Mouse (Mus musculus) neural tube, embryonic 11.5 days (tissue): Measurements from ENCODE around the gene Dusp14. TPM values are rescaled to one million over a fixed set of nuclear protein-coding genes. Genes with fewer than 3 reads are reported as not detected.

ENCODE experiments used
- ATAC-seq: fragments of 200-750 bp; cut with Nextera tagmentation; 2 replicates; pipeline ENCODE4 v1.8.0; 2017; ENCODE audit warnings: moderate number of reproducible peaks, mild to moderate bottlenecking, moderate TSS enrichment, moderate library complexity; ENCODE audit not compliant: insufficient read depth, low FRiP score, low TSS enrichment
- DNase-seq: peaks from one replicate; pipeline ENCODE4 v3.0.0-alpha.2; 2015; ENCODE audit warnings: low spot score
- H3K27ac ChIP-seq: fragments of 300-500 bp; sonication (generic); 2 replicates; pipeline ENCODE4 v1.5.1; 2014; ENCODE audit warnings: low read depth, mild to moderate bottlenecking, low read length
- H3K27me3 ChIP-seq: fragments of 300-500 bp; sonication (generic); 2 replicates; pipeline ENCODE4 v1.6.1; 2014; ENCODE audit warnings: mild to moderate bottlenecking, low read length, mixed read lengths; ENCODE audit not compliant: control insufficient read depth, insufficient read depth
- H3K36me3 ChIP-seq: fragments of 300-500 bp; sonication (generic); 2 replicates; pipeline ENCODE4 v1.6.1; 2014; ENCODE audit warnings: mild to moderate bottlenecking, low read length, moderate library complexity, mixed read lengths; ENCODE audit not compliant: control insufficient read depth, insufficient read depth
- H3K4me1 ChIP-seq: fragments of 300-500 bp; sonication (generic); 2 replicates; pipeline ENCODE4 v1.6.1; 2014; ENCODE audit warnings: low read length, mixed read lengths; ENCODE audit not compliant: control insufficient read depth, insufficient read depth
- H3K4me2 ChIP-seq: fragments of 300-500 bp; sonication (generic); 2 replicates; pipeline ENCODE4 v1.6.1; 2014; ENCODE audit warnings: low read depth, mild to moderate bottlenecking, moderate library complexity
- H3K4me3 ChIP-seq: fragments of 300-500 bp; sonication (generic); 2 replicates; pipeline ENCODE4 v1.5.1; 2014; ENCODE audit warnings: low read depth, low read length
- H3K9ac ChIP-seq: fragments of 300-500 bp; sonication (generic); 2 replicates; pipeline ENCODE4 v1.6.1; 2014; ENCODE audit warnings: mild to moderate bottlenecking, low read length
- H3K9me3 ChIP-seq: fragments of 300-500 bp; sonication (generic); 2 replicates; pipeline ENCODE4 v1.6.1; 2016; ENCODE audit warnings: low read length; ENCODE audit not compliant: control insufficient read depth
- WGBS: fragments of 180-500 bp; shearing (Covaris S2); extraction: QIAGEN DNeasy Blood & Tissue Kit; methylation state at CpG from one replicate; pipeline ENCODE4 v1.1.7; 2014; 5-methylcytosine and 5-hydroxymethylcytosine counted together
- polyA plus RNA-seq: library from polyadenylated mRNA; unstranded; fragments of >200 nt; fragmentation: Nextera tagmentation; extraction: Ambion mirVana; gene quantifications from 2 replicates; pipeline ENCODE4 v1.2.1, GENCODE M21; 2014

Gene Dusp14
- polyA plus RNA-seq, 1 experiment from 2014 or later = 13.1 TPM

DNA sequence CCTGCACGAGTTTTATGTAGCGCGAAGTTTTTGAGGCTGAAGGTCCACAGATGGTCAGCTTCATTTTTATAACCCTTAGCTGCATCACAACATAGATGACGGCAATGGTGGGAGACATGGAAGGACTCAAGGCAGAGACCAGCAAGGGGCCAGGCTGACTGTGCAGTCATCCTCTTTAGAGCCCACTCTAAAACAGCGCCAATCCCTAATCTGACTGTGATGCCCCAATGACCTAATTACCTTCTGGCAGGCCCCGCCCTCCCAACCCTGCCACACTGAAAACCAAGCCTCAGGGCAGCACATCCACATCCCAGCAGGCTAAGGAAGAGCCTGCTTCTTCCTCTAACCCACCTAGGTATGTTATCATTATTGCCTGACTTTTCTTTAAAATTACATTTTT is 8.4 kb downstream of the Dusp14 start:
- 75% methylated on average over 6 of the region's 6 CpGs for WGBS
- H3K9ac ChIP-seq = no peak overlapping the region
- no peak overlapping the region for H3K4me2 ChIP-seq
- no peak for DNase-seq
- H3K36me3 ChIP-seq = no peaks in the 10 kb centered on the region
- H3K27ac ChIP-seq = no peak overlapping the region
- H3K4me3 ChIP-seq = no peak overlapping the region
- no peak for ATAC-seq
- no peaks in the 10 kb centered on the region for H3K27me3 ChIP-seq
- H3K4me1 ChIP-seq = no peaks in the 10 kb centered on the region
- no peaks in the 10 kb centered on the region for H3K9me3 ChIP-seq

DNA sequence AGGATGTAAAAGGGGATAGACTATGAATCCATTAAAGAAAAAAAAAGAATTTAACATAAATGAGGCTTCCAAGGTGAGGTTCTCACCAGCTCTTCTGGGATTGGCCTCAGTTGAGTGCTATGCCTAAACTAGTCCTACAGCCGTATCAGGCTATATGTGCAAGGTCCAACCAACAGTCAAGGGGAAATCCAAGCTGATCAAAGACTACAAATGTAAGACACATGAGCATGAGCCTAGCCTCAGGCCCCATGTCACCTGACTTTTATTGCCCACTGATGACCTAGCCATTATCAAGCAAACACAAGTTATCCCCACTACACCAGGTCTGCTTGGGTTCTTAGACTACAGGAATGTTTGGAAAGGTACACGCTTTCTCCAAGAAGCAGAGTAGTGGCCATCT is 9.3 kb downstream of the Dusp14 start:
- Histone ChIP-seq H3K27me3 (no peaks in the 10 kb centered on the region), H3K4me3 (no peak overlapping the region), H3K36me3 (no peaks in the 10 kb centered on the region), H3K4me2 (no peak overlapping the region), H3K4me1 (no peaks in the 10 kb centered on the region), H3K27ac (no peak overlapping the region), H3K9me3 (no peaks in the 10 kb centered on the region), H3K9ac (no peak overlapping the region)
- ATAC-seq (no peak), DNase-seq (no peak)
- WGBS = 96% methylated on average over 2 of the region's 2 CpGs

DNA sequence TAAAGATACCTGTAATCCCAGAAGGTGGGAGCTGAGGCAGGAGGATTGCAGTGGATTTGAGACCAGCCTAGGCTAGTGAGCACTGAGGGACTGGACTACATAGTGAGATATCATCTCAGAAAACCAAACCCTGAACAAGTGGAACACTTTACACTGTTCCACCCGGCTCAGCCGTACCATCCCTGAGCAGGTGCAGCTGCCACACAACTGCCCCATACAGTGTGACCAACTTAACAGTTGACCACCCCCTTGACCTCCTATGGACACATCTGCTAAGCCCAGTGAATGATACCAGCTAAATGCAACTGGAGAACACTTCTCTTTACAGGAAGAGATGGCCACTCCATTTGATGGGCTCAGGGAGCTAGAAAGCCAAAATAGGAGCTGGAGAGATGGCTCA is 11.6 kb downstream of the Dusp14 start:
- Histone ChIP-seq H3K9ac (no peak overlapping the region), H3K9me3 (no peaks in the 10 kb centered on the region), H3K4me3 (no peak overlapping the region), H3K36me3 (no peaks in the 10 kb centered on the region), H3K27me3 (no peaks in the 10 kb centered on the region), H3K4me1 (no peaks in the 10 kb centered on the region), H3K27ac (no peak overlapping the region), H3K4me2 (no peak overlapping the region)
- ATAC-seq (no peak), DNase-seq (no peak)
- WGBS = 95% methylated on average over 2 of the region's 2 CpGs

DNA sequence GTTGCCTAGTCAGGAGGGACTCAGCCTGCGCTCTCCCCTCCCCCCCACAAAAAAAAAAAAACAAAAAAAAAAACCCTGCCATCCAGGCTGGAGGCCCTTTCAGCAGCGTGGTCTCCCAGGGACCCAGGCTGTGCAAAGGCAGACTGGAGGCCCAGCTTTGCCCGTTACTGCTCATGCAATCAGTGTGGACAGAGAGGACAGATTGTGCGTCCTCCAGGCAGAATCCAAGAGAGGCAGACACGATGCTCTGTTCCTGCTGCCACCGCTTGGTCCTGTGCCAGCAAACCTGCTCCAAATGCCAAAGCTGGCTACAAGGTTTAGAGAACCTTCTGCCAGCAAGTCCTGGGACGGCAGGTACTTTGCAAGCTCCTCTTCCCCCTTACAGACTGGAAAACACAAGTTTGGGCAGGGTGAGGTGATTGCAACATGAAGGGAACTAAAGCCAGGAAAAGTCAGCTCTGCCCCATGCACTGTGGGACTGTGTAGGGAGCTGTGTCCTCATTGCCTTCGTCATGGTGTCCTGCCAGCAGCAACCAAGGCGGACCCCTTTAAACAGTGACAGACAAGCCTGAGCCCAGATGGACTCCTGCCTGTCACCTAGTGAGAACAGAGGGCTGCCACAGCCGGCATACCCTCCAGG is 15.4 kb downstream of the Dusp14 start:
- H3K4me2 ChIP-seq = no peak overlapping the region
- H3K9ac ChIP-seq = no peak overlapping the region
- no peak overlapping the region for H3K4me3 ChIP-seq
- H3K9me3 ChIP-seq = no peaks in the 10 kb centered on the region
- DNase-seq (no peak), ATAC-seq (no peak)
- no peaks in the 10 kb centered on the region for H3K36me3 ChIP-seq
- WGBS = 75% methylated on average over 10 of the region's 10 CpGs
- H3K4me1 ChIP-seq = no peaks in the 10 kb centered on the region
- no peaks in the 10 kb centered on the region for H3K27me3 ChIP-seq
- H3K27ac ChIP-seq = no peak overlapping the region

DNA sequence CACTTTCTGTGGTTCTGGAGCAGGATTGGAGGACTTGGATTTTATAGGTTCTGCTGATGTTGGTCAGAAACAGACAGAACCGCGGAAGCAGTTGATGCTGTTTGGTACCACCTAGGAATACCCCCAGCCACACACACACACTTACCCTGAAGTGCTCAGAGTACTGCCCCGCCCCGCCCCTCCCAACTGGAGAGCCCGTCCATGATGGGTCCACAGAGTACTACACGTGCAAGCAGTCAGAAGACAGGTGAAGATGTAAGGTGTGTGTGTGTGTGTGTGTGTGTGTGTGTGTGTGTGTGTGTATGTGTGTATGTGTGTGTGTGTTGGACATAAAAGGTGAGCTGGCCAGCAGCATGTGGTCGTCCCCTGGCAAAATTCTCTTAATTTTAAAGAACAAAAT is 16.0 kb downstream of the Dusp14 start:
- H3K4me3 ChIP-seq = no peak overlapping the region
- no peak overlapping the region for H3K27ac ChIP-seq
- no peak overlapping the region for H3K9ac ChIP-seq
- no peaks in the 10 kb centered on the region for H3K9me3 ChIP-seq
- DNase-seq (no peak), ATAC-seq (no peak)
- no peaks in the 10 kb centered on the region for H3K27me3 ChIP-seq
- 0 out of 2 replicates have a peak, but pooled peaks cover 2% of the 10 kb centered on the region for H3K4me1 ChIP-seq
- no peak overlapping the region for H3K4me2 ChIP-seq
- 94% methylated on average over 7 of the region's 7 CpGs for WGBS
- no peaks in the 10 kb centered on the region for H3K36me3 ChIP-seq

DNA sequence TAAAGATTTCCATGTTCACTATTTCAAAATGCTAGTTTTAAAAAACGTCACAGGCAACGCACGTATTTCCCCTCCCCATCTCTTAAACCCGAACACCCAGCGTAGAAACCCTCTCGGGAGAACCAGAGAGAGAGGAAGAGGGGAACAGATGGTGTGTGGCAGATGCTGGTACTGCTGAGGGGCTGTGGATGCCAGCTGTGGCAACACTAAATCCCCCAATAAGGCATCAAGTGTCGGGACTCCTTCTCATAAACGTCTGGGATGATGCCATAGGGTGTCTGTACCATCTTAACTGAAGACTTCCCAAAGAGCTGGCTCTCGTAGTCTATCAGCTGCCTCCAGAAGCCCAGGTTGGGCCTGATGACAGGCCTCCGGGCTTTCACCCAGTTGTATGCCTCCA is 20.6 kb downstream of the Dusp14 start:
- H3K27me3 ChIP-seq = no peaks in the 10 kb centered on the region
- peaks cover 7% of the 10 kb centered on the region; the same call in 1 of the 2 replicates for H3K4me1 ChIP-seq
- ATAC-seq (no peak), DNase-seq (no peak)
- 60% methylated on average over 10 of the region's 10 CpGs for WGBS
- no peaks in the 10 kb centered on the region for H3K9me3 ChIP-seq
- 0 out of 2 replicates have a peak overlapping the region, but pooled peaks have one; percentile 14 for H3K27ac ChIP-seq
- no peak overlapping the region for H3K4me2 ChIP-seq
- H3K4me3 ChIP-seq = no peak overlapping the region
- H3K36me3 ChIP-seq = no peaks in the 10 kb centered on the region
- no peak overlapping the region for H3K9ac ChIP-seq

DNA sequence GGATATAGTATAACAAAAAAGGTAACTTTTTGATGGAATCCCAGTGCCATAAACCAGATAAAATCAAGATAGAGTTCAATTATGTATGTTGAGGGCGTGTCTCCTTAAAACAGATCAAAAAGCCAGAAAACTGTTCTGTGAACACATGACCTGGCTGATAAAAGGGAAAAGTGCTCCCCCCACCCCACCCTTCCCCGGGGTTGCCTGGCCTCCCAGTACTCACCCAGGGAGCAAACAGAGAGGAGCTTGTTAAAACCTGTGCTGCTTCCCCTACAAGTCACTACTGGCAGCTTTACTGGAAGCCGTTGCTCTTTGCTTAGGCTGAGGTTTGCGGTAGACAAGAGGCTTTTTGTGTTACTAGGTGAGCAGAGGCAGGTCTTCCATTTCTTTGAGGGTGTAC is 21.8 kb downstream of the Dusp14 start:
- H3K27me3 ChIP-seq = no peaks in the 10 kb centered on the region
- ATAC-seq = no peak
- no peak overlapping the region for H3K4me3 ChIP-seq
- 76% methylated on average over 4 of the region's 4 CpGs for WGBS
- no peaks in the 10 kb centered on the region for H3K36me3 ChIP-seq
- no peak overlapping the region for H3K9ac ChIP-seq
- no peaks in the 10 kb centered on the region for H3K9me3 ChIP-seq
- no peak overlapping the region for H3K27ac ChIP-seq
- H3K4me1 ChIP-seq = peaks cover 18% of the 10 kb centered on the region
- no peak for DNase-seq
- no peak overlapping the region for H3K4me2 ChIP-seq

DNA sequence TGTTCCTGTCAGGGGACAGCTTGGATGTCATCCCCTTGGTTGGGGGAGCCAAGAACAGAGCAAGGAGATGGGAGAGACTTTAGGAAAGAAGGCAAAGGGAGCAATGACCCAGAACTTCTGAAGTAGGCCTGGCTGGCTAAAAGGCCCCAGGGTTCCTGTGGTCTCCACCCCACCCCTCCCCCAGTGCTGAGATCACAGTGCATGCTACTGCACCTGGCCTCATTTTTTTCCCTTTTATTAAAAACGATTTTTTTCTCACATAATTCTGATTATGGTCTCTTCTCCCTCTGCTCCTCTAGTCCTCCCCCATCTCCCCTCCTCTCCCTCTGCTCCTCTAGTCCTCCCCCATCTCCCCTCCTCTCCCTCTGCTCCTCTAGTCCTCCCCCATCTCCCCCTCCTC is 24.1 kb downstream of the Dusp14 start:
- Histone ChIP-seq H3K4me3 (no peak overlapping the region), H3K9ac (no peak overlapping the region), H3K27me3 (no peaks in the 10 kb centered on the region), H3K4me1 (peaks cover 18% of the 10 kb centered on the region), H3K9me3 (no peaks in the 10 kb centered on the region), H3K27ac (no peak overlapping the region), H3K36me3 (no peaks in the 10 kb centered on the region; the same call in 1 of the 2 replicates), H3K4me2 (no peak overlapping the region)
- no peak for ATAC-seq
- 31% methylated on average over 1 of the region's 1 CpGs for WGBS
- no peak for DNase-seq
